Mouse (Mus musculus): ENCODE results near the gene Pnpla1. TPM values are rescaled to one million over a fixed set of nuclear protein-coding genes. Genes with fewer than 3 reads are reported as not detected.

The Pnpla1 gene
- polyA plus RNA-seq, 1 experiment from 2014 or later, result 0.04 TPM

DNA sequence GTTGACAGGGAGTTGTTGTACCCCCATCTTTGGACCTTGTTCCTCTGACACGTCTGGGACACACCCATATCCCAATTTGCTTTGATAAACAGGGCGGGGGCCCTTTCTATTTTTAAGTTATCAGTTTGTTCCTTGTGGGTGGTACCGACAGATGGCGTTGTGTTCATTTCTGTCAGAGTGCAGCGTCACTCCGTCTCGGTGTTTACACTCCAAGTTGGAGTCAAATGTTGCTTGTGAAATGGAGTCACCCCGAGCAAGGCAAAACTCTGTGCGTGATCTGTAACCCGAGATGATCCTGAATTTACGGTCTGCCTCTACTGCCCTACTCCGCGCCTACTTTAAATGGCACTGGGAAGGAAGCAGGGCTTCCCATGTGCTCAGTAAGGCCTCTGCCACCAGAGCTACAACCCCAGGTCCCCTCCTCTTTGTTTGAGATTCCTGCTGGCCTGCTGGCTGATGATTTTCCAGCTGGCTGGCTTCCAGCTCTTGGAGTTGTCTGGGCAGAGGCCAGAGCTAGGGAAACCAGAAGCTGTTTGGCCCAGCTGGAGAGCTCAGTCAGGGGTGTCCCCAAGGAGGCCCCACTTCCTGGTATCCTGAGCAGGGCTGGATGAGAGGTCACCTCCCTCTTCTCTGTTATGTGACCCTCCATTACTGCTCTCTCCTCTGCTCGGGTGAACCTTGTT lies 72.3 kb downstream of the Pnpla1 start:
- WGBS, result 2% methylated on average over 14 of the region's 14 CpGs
- no peaks in the 10 kb centered on the region for H3K4me1 ChIP-seq (ENCODE audit: insufficient read depth, low read depth, low read length)
- no peak overlapping the region for H3K4me3 ChIP-seq (ENCODE audit: low read depth, low read length)

DNA sequence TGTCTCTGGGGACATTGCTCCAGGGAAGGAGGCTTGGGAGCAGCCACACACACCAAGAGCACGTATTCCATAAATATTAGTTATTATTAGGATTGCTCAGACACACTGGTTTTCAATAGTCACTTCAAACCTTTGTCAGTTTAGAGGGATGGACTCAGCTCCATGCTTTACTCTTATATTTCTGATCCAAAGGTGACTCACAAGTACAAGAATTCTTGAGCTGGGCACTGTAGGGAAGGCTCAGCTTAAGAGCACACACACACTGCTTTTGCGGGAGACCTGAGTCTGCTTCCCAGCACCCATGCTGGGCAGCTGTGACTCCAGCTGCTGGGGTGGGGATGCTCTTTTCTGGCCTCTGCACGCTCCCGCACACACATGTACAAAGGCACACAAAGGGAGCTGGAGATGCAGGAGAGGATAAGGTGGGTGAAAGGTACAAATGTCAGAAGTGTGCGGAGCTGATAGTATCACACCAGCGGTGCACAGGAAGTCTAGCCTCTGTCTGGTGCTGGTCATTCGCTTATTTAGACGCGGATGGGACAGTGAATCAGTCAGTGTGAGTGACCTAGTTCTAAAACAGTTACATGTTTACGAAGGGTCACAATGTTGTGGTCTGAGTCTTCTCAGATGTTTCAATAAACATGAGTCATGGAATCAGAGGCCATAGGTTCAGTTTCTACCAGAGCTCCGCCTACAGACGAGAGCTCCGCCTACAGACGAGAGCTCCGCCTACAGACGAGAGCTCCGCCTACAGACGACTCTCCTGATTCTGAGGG lies 73.4 kb downstream of the Pnpla1 start:
- no peak overlapping the region for H3K4me3 ChIP-seq (ENCODE audit: low read depth, low read length)
- no peak overlapping the region for H3K9ac ChIP-seq (replicated peaks; ENCODE audit: low read depth)
- TF ChIP-seq EP300 (IDR thresholded peaks at IDR 0.05), result no peak
- TF ChIP-seq CTCF (IDR thresholded peaks at IDR 0.05), result no peak
- H3K4me2 ChIP-seq (replicated peaks; ENCODE audit: low read depth, low read length), result no peak overlapping the region
- no peaks in the 10 kb centered on the region for H3K36me3 ChIP-seq (ENCODE audit: insufficient read depth, low read length)
- no peaks in the 10 kb centered on the region for H3K27me3 ChIP-seq (replicated peaks; ENCODE audit: insufficient read depth, low read length)
- 85% methylated on average over 18 of the region's 18 CpGs for WGBS
- DNase-seq (ENCODE audit: low spot score), result peak; percentile 67
- no peaks in the 10 kb centered on the region for H3K9me3 ChIP-seq (ENCODE audit: low read length)
- ATAC-seq, result no peak
- H3K27ac ChIP-seq (ENCODE audit: low read length), result peak overlapping the region; percentile 91
- no peaks in the 10 kb centered on the region for H3K4me1 ChIP-seq (ENCODE audit: insufficient read depth, low read depth, low read length)

More for the DNA sequence above, 72.3 kb downstream of the Pnpla1 start:
- peak; percentile 90 for ATAC-seq
- H3K27ac ChIP-seq (ENCODE audit: low read length), result peak overlapping the region; percentile 91
- H3K9me3 ChIP-seq (ENCODE audit: low read length), result no peaks in the 10 kb centered on the region
- no peaks in the 10 kb centered on the region for H3K27me3 ChIP-seq (replicated peaks; ENCODE audit: insufficient read depth, low read length)
- no peaks in the 10 kb centered on the region for H3K36me3 ChIP-seq (ENCODE audit: insufficient read depth, low read length)
- TF ChIP-seq EP300 (IDR thresholded peaks at IDR 0.05), result peak; percentile 77
- peak; percentile 68 for TF ChIP-seq CTCF (IDR thresholded peaks at IDR 0.05)
- peak overlapping the region; percentile 29; the same call in 1 of the 2 replicates for H3K9ac ChIP-seq (replicated peaks; ENCODE audit: low read depth)
- peak overlapping the region; percentile 47 for H3K4me2 ChIP-seq (replicated peaks; ENCODE audit: low read depth, low read length)
- DNase-seq (ENCODE audit: low spot score), result peak; percentile 94

DNA sequence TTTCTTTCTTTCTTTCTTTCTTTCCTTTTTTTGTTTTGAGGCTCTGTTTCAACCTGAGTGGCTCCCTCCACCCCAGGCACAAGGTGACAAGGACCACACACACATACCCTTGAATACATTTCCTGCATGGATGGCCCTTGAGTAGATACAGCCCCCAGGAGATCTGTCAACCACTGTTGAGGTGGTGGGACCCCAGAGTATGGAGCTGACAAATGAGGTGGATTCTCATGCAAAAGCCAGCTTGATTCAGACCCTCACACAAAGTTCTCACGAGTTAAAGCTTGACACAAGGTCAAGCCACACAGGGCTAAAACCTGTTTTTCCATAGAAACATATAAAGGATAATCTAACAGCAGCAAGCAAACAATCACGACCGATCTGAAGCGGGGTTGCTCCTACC lies 74.1 kb downstream of the Pnpla1 start:
- no peaks in the 10 kb centered on the region for H3K4me1 ChIP-seq (ENCODE audit: insufficient read depth, low read depth, low read length)
- no peak overlapping the region for H3K27ac ChIP-seq (ENCODE audit: low read length)
- no peak for TF ChIP-seq EP300 (IDR thresholded peaks at IDR 0.05)
- no peak for TF ChIP-seq CTCF (IDR thresholded peaks at IDR 0.05)
- 85% methylated on average over 4 of the region's 4 CpGs for WGBS
- H3K36me3 ChIP-seq (ENCODE audit: insufficient read depth, low read length), result no peaks in the 10 kb centered on the region
- ATAC-seq, result no peak
- no peak for DNase-seq (ENCODE audit: low spot score)
- H3K9ac ChIP-seq (replicated peaks; ENCODE audit: low read depth), result no peak overlapping the region
- no peaks in the 10 kb centered on the region for H3K27me3 ChIP-seq (replicated peaks; ENCODE audit: insufficient read depth, low read length)
- no peaks in the 10 kb centered on the region for H3K9me3 ChIP-seq (ENCODE audit: low read length)
- no peak overlapping the region for H3K4me3 ChIP-seq (ENCODE audit: low read depth, low read length)
- no peak overlapping the region for H3K4me2 ChIP-seq (replicated peaks; ENCODE audit: low read depth, low read length)

DNA sequence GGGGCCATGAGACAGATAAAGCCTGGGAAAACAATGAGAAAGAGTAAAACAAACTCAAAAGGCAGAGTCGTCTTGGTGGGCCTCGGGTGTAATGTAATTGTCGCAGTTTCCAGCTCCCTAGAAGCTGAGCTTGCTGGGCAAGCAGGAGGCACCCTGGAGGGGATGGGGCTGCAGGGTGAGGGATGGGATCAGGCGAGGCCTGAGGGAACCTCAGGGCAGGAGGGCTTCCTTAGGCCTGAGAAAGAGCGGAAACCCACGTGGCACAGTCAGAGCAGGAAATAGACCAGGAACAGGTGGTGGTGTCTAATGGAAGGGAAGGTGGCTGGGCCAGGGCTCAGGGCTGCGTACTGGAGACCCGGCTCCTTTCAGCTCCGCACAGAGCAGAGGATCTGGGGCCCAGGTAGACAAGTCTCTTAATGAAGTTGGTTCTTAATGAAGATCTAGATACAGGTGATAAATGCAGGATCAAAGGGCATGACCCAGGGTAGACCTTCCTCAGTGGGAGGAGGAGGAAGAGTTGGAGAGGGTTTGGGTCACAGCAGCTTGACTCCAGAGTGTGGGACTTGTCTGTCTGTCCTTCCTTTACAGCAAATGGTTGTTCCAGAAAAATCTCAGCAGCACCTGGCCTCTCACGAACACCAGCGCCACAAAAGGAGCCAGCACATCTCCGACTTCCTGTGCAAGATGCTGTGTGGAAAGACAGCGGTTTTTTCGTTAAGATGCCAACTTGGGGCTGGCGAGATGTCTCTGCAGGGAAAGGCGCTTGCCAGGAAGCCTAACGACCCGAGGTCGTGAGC lies 76.1 kb downstream of the Pnpla1 start:
- DNase-seq (ENCODE audit: low spot score) (no peak), ATAC-seq (no peak)
- no peaks in the 10 kb centered on the region for H3K9me3 ChIP-seq (ENCODE audit: low read length)
- no peak overlapping the region for H3K4me3 ChIP-seq (ENCODE audit: low read depth, low read length)
- H3K9ac ChIP-seq (replicated peaks; ENCODE audit: low read depth), result no peak overlapping the region
- 73% methylated on average over 19 of the region's 19 CpGs for WGBS
- H3K36me3 ChIP-seq (ENCODE audit: insufficient read depth, low read length), result no peaks in the 10 kb centered on the region
- no peak overlapping the region for H3K4me2 ChIP-seq (replicated peaks; ENCODE audit: low read depth, low read length)
- H3K27ac ChIP-seq (ENCODE audit: low read length), result no peak overlapping the region
- H3K27me3 ChIP-seq (replicated peaks; ENCODE audit: insufficient read depth, low read length), result no peaks in the 10 kb centered on the region
- no peaks in the 10 kb centered on the region for H3K4me1 ChIP-seq (ENCODE audit: insufficient read depth, low read depth, low read length)
- TF ChIP-seq CTCF (IDR thresholded peaks at IDR 0.05) (no peak), EP300 (IDR thresholded peaks at IDR 0.05) (no peak)

DNA sequence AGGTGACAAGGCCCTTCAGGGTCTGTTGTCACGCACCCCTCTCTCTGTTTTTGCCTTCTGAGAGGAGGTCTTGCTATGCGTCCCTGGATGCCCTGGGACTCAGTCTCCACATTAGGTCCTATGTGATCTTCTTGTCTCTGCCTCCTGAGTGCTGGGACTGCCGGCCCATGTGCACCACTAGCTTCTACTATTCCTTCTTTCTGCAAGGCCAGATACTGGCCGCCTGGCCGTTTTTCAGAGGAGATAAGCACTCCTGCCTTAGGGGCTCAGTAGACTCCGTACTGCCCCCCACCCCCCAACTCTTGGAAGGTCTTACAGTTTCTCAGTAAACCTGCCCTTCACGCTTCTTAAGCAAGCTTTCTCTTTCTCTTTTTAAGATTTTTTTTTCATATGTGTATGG lies 77.9 kb downstream of the Pnpla1 start:
- Histone ChIP-seq H3K9ac (replicated peaks; ENCODE audit: low read depth) (no peak overlapping the region), H3K4me3 (ENCODE audit: low read depth, low read length) (no peak overlapping the region), H3K36me3 (ENCODE audit: insufficient read depth, low read length) (no peaks in the 10 kb centered on the region), H3K4me2 (replicated peaks; ENCODE audit: low read depth, low read length) (no peak overlapping the region), H3K9me3 (ENCODE audit: low read length) (no peaks in the 10 kb centered on the region), H3K27ac (ENCODE audit: low read length) (no peak overlapping the region), H3K4me1 (ENCODE audit: insufficient read depth, low read depth, low read length) (no peaks in the 10 kb centered on the region), H3K27me3 (replicated peaks; ENCODE audit: insufficient read depth, low read length) (no peaks in the 10 kb centered on the region)
- no peak for ATAC-seq
- WGBS, result 82% methylated on average over 7 of the region's 7 CpGs
- DNase-seq (ENCODE audit: low spot score), result no peak
- TF ChIP-seq CTCF (IDR thresholded peaks at IDR 0.05), result no peak
- no peak for TF ChIP-seq EP300 (IDR thresholded peaks at IDR 0.05)

Data from lung, postnatal 0 days (tissue).